18 mouse cellular contexts compared by ENCODE assay signal in genomic region chr8:128735692-128736091, GRCm38 (mm10).
"Had no signal": no experiment of that assay in that cellular context is flagged by ENCODE, and none has a peak within 500 bp of the region (broad histone marks: within the 10 kb centered on the region; RNA-seq: fewer than 3 reads in every experiment).

No protein-coding gene starts in this region.

- ATAC-seq: liver, postnatal 0 days; lung, postnatal 0 days; midbrain, embryonic 13.5 days; midbrain, embryonic 15.5 days had no signal

- H3K9ac ChIP-seq: liver, postnatal 0 days; lung, embryonic 15.5 days; midbrain, embryonic 13.5 days; midbrain, embryonic 15.5 days; neural tube, embryonic 12.5 days; stomach, embryonic 15.5 days had no signal

- H3K4me2 ChIP-seq: lung, embryonic 15.5 days; midbrain, embryonic 11.5 days; midbrain, embryonic 13.5 days; midbrain, embryonic 15.5 days; neural tube, embryonic 12.5 days; stomach, embryonic 15.5 days had no signal

- H3K4me3 ChIP-seq: lung, embryonic 15.5 days; megakaryocyte, embryonic 14.5 days; midbrain, embryonic 13.5 days; midbrain, embryonic 15.5 days; neural tube, embryonic 12.5 days; stomach, embryonic 15.5 days had no signal

- H3K27ac ChIP-seq: lung, embryonic 15.5 days; macrophage; midbrain, embryonic 13.5 days; midbrain, embryonic 15.5 days; neural tube, embryonic 12.5 days; stomach, embryonic 15.5 days; stomach, postnatal 0 days had no signal

- DNase-seq: liver, postnatal 0 days; lung, adult 2 months; lung, postnatal 14 days; lung, postnatal 36 days; right cerebral cortex, postnatal 25 days; thymus, adult 2 months; thymus, postnatal 25 days; thymus, postnatal 4 days had no signal

- H3K9me3 ChIP-seq: lung, embryonic 15.5 days; megakaryocyte, embryonic 14.5 days; midbrain, embryonic 13.5 days; midbrain, embryonic 15.5 days; neural tube, embryonic 12.5 days; stomach, embryonic 15.5 days had no signal

- H3K27me3 ChIP-seq: lung, embryonic 15.5 days; megakaryocyte, embryonic 14.5 days; midbrain, embryonic 13.5 days; midbrain, embryonic 15.5 days; neural tube, embryonic 12.5 days; stomach, embryonic 15.5 days had no signal

- H3K4me1 ChIP-seq: lung, embryonic 15.5 days; megakaryocyte, embryonic 14.5 days; neural tube, embryonic 12.5 days; stomach, embryonic 15.5 days had no signal
